Mouse (Mus musculus) hindbrain, embryonic 14.5 days (tissue): ENCODE data around the gene Rftn1. TPM values are rescaled to one million over a fixed set of nuclear protein-coding genes. Genes with fewer than 3 reads are reported as not detected.

ENCODE experiments used
- ATAC-seq: fragments of 200-750 bp; cut with Nextera tagmentation; 2 replicates; pipeline ENCODE4 v1.8.0; 2017; ENCODE audit warnings: moderate number of reproducible peaks, mild to moderate bottlenecking, moderate TSS enrichment, moderate library complexity; ENCODE audit not compliant: low FRiP score
- DNase-seq: peaks from one replicate; pipeline ENCODE4 v3.0.0-alpha.2; 2015; ENCODE audit warnings: low spot score
- H3K27ac ChIP-seq: fragments of 300-500 bp; sonication (generic); 2 replicates; pipeline ENCODE4 v1.5.1; 2014; ENCODE audit warnings: mild to moderate bottlenecking, moderate library complexity
- H3K27me3 ChIP-seq: fragments of 300-500 bp; sonication (generic); 2 replicates; pipeline ENCODE4 v1.6.1; 2014; ENCODE audit warnings: mild to moderate bottlenecking, low read length, mixed read lengths; ENCODE audit not compliant: control insufficient read depth, insufficient read depth
- H3K36me3 ChIP-seq: fragments of 300-500 bp; sonication (generic); replicated peaks from 2 replicates; pipeline ENCODE4 v1.6.1; 2014; ENCODE audit not compliant: control insufficient read depth, insufficient read depth
- H3K4me1 ChIP-seq: fragments of 300-500 bp; sonication (generic); replicated peaks from 2 replicates; pipeline ENCODE4 v1.6.1; 2014; ENCODE audit warnings: antibody characterized with exemption, low read length, mixed read lengths; ENCODE audit not compliant: control insufficient read depth, insufficient read depth
- H3K4me2 ChIP-seq: fragments of 300-500 bp; sonication (generic); replicated peaks from 2 replicates; pipeline ENCODE4 v1.6.1; 2014; ENCODE audit warnings: mild to moderate bottlenecking, moderate library complexity
- H3K4me3 ChIP-seq: fragments of 300-500 bp; sonication (generic); replicated peaks from 2 replicates; pipeline ENCODE4 v1.5.1; 2014; ENCODE audit warnings: mild to moderate bottlenecking, low read length
- H3K9ac ChIP-seq: fragments of 300-500 bp; sonication (generic); 2 replicates; pipeline ENCODE4 v1.6.1; 2014
- H3K9me3 ChIP-seq: fragments of 300-500 bp; sonication (generic); 2 replicates; pipeline ENCODE4 v1.6.1; 2016; ENCODE audit warnings: low read length; ENCODE audit not compliant: control insufficient read depth
- WGBS: fragments of 180-500 bp; shearing (Covaris S2); extraction: QIAGEN DNeasy Blood & Tissue Kit; methylation state at CpG from one replicate; pipeline ENCODE4 v1.1.7; 2014; 5-methylcytosine and 5-hydroxymethylcytosine counted together
- polyA plus RNA-seq: library from polyadenylated mRNA; unstranded; fragments of >200 nt; fragmentation: Nextera tagmentation; extraction: Ambion mirVana; gene quantifications from 2 replicates; pipeline ENCODE4 v1.2.1, GENCODE M21; 2014

The Rftn1 gene
- polyA plus RNA-seq, 1 experiment from 2014 or later: 21.0 TPM

DNA sequence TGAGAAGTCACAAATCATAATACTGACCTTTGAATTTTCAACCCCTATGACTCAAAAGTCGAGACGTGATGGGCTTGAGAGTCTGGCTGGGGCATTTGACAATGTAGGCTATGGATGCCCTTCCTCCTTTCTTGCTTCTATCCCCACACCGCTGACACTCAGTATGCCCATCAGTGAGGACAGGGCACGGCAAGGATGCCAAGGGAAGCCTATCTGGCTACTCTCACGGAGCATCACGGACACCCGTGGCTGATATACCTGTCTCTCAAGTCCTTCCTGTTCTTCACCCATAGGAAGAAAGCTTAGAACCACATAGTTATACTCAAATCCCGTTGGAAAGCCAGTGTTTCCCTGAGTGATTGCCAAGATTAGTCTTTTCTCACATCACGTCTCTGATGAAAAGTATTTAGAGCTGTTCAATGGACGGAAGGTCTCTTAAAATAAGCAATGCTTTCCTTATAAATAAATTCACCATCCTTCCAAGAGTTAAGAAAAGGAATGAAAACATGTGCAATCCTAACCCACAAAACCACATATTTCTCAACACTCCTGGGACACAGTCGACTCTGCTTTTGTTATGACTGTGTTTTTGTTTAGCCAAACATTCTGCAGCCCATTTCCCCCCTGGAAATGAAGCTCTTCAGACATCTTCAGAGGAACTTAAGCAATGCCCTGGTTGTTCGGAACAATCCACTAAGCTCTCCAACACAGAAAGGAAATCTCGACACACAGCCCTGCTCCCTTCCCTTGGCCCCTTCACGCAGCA is 79.6 kb downstream of the Rftn1 start:
- 0 out of 2 replicates have a peak, but pooled peaks cover 4% of the 10 kb centered on the region for H3K4me1 ChIP-seq
- no peak for DNase-seq
- no peaks in the 10 kb centered on the region for H3K36me3 ChIP-seq
- H3K9me3 ChIP-seq: no peaks in the 10 kb centered on the region
- H3K4me2 ChIP-seq: no peak overlapping the region
- H3K9ac ChIP-seq: no peak overlapping the region
- H3K4me3 ChIP-seq: no peak overlapping the region
- H3K27me3 ChIP-seq: no peaks in the 10 kb centered on the region
- no peak overlapping the region for H3K27ac ChIP-seq
- ATAC-seq: no peak
- 68% methylated on average over 14 of the region's 14 CpGs for WGBS

DNA sequence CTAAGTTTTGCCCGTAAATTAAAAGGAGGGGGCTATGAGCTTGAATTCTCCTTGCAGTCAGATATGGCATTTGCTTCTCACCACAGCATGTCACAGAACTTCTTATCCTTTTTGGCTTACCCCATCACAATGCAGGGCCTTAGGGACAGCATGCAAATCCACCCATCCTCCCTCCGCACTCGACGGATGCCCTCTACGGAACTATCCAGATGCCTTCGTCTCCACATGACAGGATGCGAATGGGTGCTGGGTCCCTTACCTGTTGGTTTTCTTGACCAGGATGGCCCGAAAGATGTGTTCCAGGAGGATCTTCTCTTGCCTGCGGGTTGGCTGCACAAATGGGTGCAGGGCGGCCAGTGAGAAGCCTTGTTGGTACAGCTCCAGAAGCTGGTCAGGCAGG is 83.7 kb downstream of the Rftn1 start:
- Histone ChIP-seq H3K4me1 (0 out of 2 replicates have a peak, but pooled peaks cover 4% of the 10 kb centered on the region), H3K4me2 (no peak overlapping the region), H3K9me3 (peaks cover 4% of the 10 kb centered on the region; the same call in 1 of the 2 replicates), H3K36me3 (no peaks in the 10 kb centered on the region), H3K27me3 (no peaks in the 10 kb centered on the region), H3K9ac (no peak overlapping the region), H3K4me3 (no peak overlapping the region), H3K27ac (no peak overlapping the region)
- DNase-seq (no peak), ATAC-seq (no peak)
- WGBS: 97% methylated on average over 10 of the region's 10 CpGs

DNA sequence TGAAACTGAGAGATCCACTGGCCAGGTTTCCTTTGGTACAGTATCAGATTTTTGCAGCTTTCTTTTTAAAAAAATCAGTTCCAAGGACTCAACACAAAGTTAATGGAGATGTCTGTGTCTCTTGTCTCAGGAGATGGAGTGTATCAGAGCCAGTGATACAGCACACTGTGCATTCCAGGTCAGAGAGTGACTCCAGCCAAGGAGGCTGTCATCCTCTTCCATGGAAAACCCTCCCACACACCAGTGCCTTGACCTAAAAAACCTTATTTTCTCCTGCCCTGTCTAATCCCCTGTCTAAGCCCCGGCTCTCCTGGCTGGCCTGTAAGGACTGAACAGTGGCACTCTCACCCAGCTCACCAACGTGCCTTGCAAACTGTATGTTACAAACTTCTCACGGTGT is 86.3 kb downstream of the Rftn1 start:
- H3K27ac ChIP-seq: no peak overlapping the region
- H3K4me2 ChIP-seq: no peak overlapping the region
- peaks cover 9% of the 10 kb centered on the region for H3K4me1 ChIP-seq
- H3K9me3 ChIP-seq: peaks cover 4% of the 10 kb centered on the region; the same call in 1 of the 2 replicates
- DNase-seq: no peak
- no peaks in the 10 kb centered on the region for H3K27me3 ChIP-seq
- no peak overlapping the region for H3K4me3 ChIP-seq
- 90% methylated on average over 3 of the region's 3 CpGs for WGBS
- no peak overlapping the region for H3K9ac ChIP-seq
- H3K36me3 ChIP-seq: no peaks in the 10 kb centered on the region
- ATAC-seq: no peak

GRCm38 (mm10) chr17:50101416-50101815 is 89.1 kb downstream of the Rftn1 start:
- peaks cover 4% of the 10 kb centered on the region; the same call in 1 of the 2 replicates for H3K9me3 ChIP-seq
- no peak overlapping the region for H3K4me2 ChIP-seq
- no peak overlapping the region for H3K27ac ChIP-seq
- no peaks in the 10 kb centered on the region for H3K27me3 ChIP-seq
- H3K4me1 ChIP-seq: peaks cover 9% of the 10 kb centered on the region
- no peak for ATAC-seq
- no peaks in the 10 kb centered on the region for H3K36me3 ChIP-seq
- no peak for DNase-seq
- 90% methylated on average over 3 of the region's 3 CpGs for WGBS
- H3K4me3 ChIP-seq: no peak overlapping the region
- no peak overlapping the region for H3K9ac ChIP-seq

DNA sequence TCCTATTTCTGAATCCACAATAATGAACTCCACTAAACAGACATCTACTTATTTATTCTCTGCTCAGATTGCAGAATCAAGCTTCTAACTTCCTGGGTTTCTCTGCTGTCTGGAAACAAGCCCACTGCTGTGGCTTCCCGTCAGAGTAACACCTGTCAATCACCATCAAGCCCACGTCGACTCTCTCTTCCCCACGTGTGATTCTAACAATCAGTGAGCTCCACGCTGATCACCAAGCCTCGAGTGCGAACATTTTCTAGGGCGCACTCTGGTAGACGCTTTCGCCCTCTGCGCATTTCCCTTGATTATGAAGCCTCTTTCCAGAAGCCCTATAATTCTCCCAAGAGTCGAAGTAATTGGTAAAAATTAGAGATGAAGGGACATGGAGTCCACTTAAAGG is 90.4 kb downstream of the Rftn1 start:
- peak overlapping the region; percentile 27 for H3K4me2 ChIP-seq
- H3K27ac ChIP-seq: 0 out of 2 replicates have a peak overlapping the region, but pooled peaks have one; percentile 29
- no peak for ATAC-seq

GRCm38 (mm10) chr17:50099378-50099777 is 91.1 kb downstream of the Rftn1 start:
- Histone ChIP-seq H3K4me2 (peak overlapping the region; percentile 27), H3K4me3 (no peak overlapping the region), H3K36me3 (no peaks in the 10 kb centered on the region), H3K27me3 (no peaks in the 10 kb centered on the region), H3K9me3 (no peaks in the 10 kb centered on the region), H3K4me1 (peaks cover 9% of the 10 kb centered on the region), H3K9ac (no peak overlapping the region), H3K27ac (0 out of 2 replicates have a peak overlapping the region, but pooled peaks have one; percentile 29)
- ATAC-seq: no peak
- DNase-seq: no peak
- WGBS: 59% methylated on average over 8 of the region's 8 CpGs

More for the DNA sequence above, 90.4 kb downstream of the Rftn1 start:
- Histone ChIP-seq H3K9ac (no peak overlapping the region), H3K4me1 (peaks cover 9% of the 10 kb centered on the region), H3K9me3 (peaks cover 1% of the 10 kb centered on the region; the same call in 1 of the 2 replicates), H3K4me3 (no peak overlapping the region), H3K27me3 (no peaks in the 10 kb centered on the region), H3K36me3 (no peaks in the 10 kb centered on the region)
- no peak for DNase-seq
- 66% methylated on average over 12 of the region's 12 CpGs for WGBS

DNA sequence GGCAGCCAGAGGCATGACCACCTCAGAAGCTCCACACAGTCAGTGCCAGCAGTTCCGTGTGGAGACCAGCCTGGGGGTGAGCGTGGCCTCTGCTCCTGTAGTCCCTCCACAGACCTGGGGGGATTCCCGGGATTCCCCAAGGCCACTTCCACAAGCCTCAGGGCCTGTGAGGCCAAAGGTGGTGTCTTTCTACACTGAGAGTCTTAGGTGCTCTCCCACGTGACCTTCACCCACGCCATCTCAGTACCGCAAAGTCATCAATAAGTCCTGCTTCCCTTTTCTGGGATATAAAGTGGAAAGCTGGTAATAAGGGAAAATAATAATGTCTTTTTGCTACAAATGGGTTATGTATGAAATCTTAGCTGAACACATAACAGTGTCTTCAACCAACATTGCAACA is 92.2 kb downstream of the Rftn1 start:
- Histone ChIP-seq H3K4me3 (no peak overlapping the region), H3K9me3 (no peaks in the 10 kb centered on the region), H3K9ac (no peak overlapping the region), H3K27me3 (no peaks in the 10 kb centered on the region), H3K27ac (no peak overlapping the region), H3K4me2 (no peak overlapping the region), H3K4me1 (peaks cover 9% of the 10 kb centered on the region), H3K36me3 (no peaks in the 10 kb centered on the region)
- 88% methylated on average over 6 of the region's 6 CpGs for WGBS
- no peak for DNase-seq
- no peak for ATAC-seq

DNA sequence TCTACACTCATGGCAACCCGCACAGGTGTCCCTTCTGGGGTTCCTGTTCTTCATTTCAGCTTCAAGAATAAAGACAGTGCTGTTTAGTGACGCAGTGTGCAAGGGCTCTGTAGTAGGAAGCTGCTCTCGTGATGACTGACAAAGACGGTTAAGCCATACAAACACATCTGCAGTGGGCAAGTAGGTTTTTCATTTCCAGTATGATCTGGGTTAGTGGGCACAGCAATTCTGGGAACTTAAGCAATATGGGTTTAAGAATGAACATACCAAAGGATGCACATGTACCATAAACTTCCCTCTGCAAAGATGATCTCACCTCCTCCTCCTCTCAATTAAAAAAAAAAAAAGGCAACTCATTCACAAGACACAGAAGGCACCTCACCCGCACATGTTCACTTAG is 92.6 kb downstream of the Rftn1 start:
- Histone ChIP-seq H3K27ac (no peak overlapping the region), H3K9ac (no peak overlapping the region), H3K4me1 (peaks cover 9% of the 10 kb centered on the region), H3K27me3 (no peaks in the 10 kb centered on the region), H3K36me3 (no peaks in the 10 kb centered on the region), H3K4me3 (no peak overlapping the region), H3K9me3 (no peaks in the 10 kb centered on the region), H3K4me2 (no peak overlapping the region)
- no peak for DNase-seq
- ATAC-seq: no peak
- 91% methylated on average over 5 of the region's 5 CpGs for WGBS

DNA sequence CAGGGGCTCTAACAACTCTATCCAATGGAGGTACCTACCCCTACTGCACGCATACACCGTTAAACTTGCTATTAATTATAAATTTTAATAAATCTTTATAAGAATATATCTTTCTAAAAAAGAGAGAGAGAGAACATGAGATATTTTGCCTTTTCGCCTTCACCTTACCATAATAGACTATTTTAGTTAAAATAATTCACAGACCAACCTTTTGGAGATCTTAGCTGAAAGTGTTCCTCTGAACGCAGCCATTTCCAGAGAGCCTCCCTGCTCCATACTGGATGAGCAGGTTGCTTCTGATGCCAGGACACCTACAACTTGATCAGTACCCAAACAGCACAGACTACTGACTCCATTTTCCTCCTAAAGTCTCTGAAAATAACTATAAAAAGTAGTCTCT is 94.2 kb downstream of the Rftn1 start:
- peaks cover 9% of the 10 kb centered on the region for H3K4me1 ChIP-seq
- no peaks in the 10 kb centered on the region for H3K36me3 ChIP-seq
- H3K9ac ChIP-seq: no peak overlapping the region
- 95% methylated on average over 4 of the region's 4 CpGs for WGBS
- H3K4me2 ChIP-seq: no peak overlapping the region
- no peak overlapping the region for H3K27ac ChIP-seq
- no peaks in the 10 kb centered on the region for H3K27me3 ChIP-seq
- no peaks in the 10 kb centered on the region for H3K9me3 ChIP-seq
- DNase-seq: no peak
- ATAC-seq: no peak
- no peak overlapping the region for H3K4me3 ChIP-seq
